Mouse (Mus musculus): ENCODE results near the gene Nup50.
"Not testable (repeated sequence)": the region's sequence is repeated elsewhere in the genome, so short reads cannot be mapped to it uniquely, and the experiment has no call there.

Gene Nup50

DNA sequence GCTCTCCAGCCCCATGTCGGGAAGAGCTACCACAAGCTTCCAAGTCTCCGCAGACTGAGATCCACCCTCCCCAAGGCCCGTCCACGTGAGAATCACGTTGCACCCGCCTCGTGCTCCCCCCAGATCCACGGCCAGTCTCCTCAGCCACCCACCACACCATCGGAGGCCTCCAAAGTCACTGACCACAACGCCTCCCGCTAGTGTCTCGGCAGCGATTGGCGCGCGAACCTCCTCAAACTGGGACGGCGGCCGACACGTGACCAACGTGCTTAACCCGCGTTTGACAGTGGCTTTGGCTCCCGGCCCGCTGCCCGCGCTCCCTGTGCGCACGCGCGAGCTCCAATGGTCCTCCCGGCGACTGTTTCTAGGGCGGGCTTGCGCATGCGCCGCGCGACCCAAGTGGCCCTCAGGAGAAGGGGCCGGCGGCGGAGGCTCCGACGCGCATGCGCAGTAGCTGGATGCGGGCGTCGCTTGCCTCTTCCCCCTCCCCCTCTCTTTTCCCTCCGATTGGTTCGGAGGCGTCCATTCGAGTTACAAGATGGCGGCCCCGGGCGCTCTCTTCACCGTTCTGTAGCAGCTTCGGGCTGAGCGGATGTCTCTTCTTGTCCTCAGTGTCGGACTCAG, at the start of gene Nup50:
Nup50 (plus strand) TSS at position 528 of the 624 bp plus-strand sequence.
- peak; percentile 95 for DNase-seq (ENCODE audit: low read depth, low spot score)

DNA sequence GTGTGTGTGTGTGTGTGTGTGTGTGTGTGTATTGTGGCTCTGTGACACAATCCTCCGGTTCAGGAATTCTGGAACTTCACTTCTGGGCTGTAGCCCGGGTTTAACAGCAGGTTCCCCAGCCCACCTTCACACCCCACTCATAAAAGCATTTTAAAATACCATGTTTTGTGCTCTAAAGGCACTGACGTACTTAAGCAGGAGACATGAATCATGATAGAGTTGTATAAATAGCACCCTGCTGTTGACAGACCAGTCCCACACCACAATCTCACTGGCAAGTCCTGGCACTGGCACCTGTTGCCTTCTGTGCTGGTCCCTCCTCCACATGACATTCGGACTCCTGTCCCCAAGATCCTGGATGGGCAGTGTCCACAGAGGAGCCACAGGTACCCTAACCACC, 49.3 kb upstream of the Nup50 start:
- DNase-seq (ENCODE audit: low read depth, low spot score): peak; percentile 83

DNA sequence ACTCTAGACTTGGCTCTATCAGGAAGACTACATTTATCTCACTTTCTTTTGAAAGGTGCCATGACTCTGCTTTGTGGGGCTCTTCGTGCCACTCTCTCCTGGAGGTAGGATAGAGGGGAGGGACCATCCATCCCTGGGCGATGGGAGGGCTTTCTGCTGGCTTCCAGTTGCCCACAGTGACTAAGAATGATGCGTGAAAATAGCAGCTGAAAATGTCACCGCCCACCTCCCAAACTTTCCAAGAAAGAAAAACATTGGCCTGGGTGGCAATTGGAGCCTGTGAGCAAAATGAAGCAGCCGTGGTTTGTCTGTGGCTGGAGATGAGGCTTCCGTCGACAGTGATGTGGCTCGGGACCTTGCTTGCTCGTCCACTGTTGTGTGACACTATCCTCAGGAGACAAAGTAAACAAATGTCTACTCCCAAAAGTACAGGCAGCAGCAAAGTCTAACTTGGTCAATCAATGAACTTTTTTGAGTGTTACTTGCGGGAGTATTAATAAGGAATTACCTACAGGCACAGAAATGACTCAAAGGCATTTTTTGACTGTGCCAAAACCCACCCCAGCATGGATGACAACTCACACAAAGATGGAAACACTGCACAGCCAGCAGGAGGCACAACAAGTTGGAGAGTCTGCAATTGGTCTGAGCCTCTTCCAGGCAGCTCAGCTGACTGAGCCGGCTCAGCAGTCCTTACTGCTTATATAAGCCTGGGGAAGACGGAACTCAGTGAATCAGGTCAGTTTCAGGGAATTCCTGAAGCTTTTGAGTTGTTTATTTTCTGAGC, 46.0 kb upstream of the Nup50 start:
- peak; percentile 79 for DNase-seq (ENCODE audit: low read depth, low spot score)

DNA sequence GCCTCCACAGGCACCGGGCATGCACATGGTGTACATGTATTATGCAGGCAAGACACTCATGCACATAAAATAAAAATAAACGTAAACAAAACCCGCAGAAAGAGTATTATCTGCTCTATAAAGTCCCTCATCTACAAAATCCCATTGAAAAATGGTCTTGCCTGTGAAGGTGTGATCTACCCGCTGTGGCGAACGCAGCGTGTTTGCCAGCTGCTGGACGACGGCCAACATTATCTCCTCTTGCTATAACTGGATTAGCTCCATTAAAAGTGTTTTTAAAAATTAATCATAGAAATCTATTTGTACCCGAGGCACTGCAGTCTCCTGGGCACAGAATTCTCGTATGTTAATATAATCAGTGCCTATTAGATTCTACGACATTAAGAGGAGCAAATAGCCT, 35.1 kb upstream of the Nup50 start:
- no peak for DNase-seq (ENCODE audit: low read depth, low spot score)

DNA sequence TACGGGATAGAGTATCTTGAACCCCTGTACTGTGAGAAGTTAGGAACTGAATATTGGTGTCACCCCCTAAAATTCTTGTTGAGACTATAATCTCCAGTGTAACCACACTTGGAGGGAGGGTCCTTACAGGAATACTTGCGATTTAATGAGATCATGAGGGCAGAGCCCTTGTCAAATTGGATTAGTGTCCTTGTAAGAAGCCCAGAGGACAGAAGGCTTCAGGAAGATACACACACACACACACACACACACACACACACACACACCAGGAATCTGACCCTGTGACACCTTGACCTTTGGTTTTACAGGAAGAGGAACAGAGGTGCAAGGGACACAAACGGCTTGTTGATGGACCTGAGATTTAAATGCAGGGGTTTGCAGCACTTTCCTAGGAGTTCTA, 32.0 kb upstream of the Nup50 start:
- no peak for DNase-seq (ENCODE audit: low read depth, low spot score)

DNA sequence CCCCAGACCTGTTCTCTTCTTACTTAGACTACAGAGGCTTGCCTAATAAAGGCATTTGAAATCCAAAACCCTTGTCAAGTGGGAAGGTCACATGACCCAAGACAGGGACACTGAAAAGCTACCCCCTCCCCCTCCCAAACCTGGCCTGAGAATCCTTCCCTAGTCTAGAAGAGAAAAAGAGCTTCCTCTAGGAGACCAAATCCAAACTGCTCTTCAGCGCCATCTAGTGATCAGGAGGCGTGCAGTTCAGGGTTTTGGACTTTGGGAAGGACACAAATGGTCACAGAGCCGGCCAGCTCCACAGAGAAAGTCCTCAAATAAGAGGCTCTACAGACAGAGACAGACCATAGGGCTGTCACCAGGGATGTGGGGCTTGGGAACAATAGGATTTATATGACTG, 31.6 kb upstream of the Nup50 start:
- no peak for DNase-seq (ENCODE audit: low read depth, low spot score)

DNA sequence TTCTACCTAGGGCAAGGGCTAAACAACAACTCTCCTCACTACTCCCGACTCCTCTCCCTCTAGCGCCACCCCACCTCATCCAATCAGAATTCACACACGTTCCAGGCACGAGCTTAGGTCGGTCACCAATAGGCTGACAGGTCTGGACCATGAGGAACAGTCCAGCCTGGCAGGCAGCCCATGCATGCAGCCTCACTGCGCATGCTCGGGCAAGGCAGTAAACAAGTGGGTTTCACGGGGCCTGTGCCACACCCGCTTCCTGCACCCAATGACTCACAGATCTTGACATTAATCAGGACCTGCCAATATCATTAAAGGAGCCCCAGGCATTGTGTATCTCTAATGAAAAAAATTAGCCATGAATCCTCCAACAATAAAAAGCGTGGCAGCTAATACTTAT, 27.0 kb upstream of the Nup50 start:
- DNase-seq (ENCODE audit: low read depth, low spot score): not testable (repeated sequence)

DNA sequence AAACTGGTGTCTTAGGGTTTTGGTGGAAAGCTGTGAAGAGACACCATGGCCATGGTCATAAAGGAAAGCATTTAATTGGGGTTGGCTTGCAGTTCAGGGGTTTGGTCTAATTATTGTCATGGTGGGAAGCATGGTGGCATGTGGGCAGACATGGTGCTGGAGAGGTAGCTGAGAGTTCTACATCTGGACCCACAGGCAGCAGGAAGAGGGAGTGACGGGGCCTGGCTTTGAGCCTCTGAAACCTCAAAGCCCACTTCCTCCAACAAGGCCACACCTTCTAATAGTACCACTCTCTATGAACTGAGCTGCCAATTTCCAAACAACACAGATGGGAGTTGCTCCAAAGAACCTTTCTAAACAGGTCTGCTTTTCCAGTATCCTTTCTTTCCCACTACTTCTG, 26.5 kb upstream of the Nup50 start:
- DNase-seq (ENCODE audit: low read depth, low spot score): no peak

DNA sequence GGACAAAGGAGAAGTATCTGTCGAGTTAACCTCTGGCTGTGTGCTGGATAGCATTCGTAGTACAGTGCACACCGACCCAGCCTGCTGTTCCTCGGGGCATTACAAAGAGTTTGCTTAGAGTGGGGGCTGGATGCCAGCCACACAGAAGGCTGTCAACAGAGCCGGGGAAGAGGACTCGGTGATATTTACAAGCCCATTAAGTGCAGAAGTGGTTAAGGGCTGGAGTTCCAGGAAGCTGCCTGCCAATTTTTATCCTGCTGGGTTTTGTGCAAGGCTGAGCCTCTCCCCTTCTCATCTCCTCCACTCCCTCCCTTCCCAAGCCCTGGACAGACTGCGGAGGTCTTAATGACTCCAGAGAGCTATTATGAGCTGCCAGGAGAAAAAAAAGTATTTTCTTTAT, 25.1 kb upstream of the Nup50 start:
- no peak for DNase-seq (ENCODE audit: low read depth, low spot score)

DNA sequence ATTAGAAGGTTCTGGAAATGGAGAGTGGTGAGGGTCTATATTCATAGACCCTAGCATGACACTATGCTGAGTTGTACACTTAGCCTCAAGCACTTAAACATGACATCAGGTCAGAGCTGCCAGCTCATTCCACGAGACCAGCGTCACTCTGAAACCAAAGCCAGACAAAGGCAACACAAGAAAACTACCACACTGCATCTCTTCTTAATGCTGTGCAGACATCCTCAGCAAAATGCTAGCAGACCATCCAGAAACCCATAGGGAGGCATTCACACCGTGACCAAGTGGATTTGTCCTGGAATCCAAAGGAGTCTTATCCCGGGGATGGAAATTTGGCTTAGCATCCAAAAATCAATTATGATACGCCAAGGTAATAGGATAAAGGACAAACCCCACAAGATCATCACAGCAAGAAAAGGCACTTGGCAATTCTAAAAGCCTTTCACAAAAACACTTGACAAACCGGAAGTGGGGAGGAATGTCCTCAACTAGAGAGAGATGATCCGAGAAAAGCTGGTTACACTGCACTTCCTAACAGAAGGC, 19.3 kb upstream of the Nup50 start:
- no peak for DNase-seq (ENCODE audit: low read depth, low spot score)

DNA sequence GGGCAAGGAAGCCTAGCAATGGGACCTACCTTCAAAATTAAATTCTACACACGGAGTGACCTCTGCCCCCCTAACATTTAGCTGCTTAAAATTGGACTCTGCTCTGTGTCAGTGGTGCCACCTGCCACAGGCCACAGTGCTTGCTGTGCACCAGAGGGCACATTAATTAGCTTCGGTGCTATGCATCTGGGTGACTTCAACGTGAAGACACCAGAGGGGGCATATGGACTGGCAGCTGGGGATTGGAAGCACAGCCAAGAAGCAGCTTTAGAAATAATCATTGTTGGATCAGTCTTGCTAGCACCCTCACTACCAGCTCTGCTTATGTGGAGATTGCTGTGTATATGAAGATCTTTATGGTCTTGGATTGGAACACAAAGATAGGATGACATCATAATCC, 10.0 kb upstream of the Nup50 start:
- DNase-seq (ENCODE audit: low read depth, low spot score): no peak

DNA sequence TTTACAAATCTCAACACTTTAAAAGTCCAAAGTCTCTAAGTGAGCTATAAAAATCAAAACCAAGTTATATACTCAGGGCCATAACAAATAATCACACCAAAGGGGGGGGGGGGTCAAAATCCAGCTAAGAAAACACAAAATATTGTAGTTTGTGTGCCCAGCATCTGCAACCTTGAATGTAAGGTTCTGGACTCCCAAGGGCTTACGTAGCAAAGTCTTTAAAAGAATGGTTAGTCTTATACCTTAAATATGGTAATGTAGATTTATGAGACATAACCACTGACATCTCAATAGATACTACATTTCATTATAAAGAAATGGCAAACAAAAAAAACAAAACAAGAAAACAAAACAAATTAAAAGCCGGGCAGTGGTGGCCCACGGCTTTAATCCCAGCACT, 3.3 kb upstream of the Nup50 start, which contains the start of gene Gm29666:
Gm29666 (minus strand) TSS at position 101 of the 400 bp plus-strand sequence.
- no peak for DNase-seq (ENCODE audit: low read depth, low spot score)

DNA sequence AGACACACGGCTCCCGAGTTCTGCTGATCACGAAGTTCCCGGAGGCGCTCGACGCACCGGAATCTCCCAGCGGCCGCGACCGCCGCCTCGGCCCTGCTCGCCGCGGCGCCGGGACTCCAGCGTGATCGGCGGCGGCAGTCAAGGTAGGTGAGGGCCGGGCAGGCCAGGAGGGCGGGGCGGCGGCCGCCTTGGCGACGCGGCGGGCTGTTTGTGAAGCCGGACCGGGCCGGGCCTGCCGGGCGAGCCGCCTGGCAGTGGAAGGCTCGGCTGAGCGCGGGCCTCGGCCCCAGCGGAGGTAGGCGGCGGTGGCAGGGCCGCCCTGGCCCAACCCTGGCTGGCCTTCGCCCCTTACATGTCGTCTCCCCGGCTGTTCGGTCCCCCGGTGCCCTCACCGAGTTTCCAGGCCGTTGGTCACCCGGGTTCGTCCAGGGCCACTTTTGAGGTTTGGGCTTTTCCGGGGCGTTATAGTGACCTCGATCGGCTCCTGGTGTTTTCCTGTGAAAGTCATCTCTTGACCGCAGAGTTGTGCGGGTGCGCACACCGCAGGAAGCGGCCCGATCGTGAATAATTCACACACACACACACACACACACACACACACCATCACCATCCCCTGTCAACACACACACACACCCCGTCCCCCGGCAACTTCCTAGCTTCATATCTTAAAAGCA, 434 bp downstream of the Nup50 start:
- no peak for DNase-seq (ENCODE audit: low read depth, low spot score)

DNA sequence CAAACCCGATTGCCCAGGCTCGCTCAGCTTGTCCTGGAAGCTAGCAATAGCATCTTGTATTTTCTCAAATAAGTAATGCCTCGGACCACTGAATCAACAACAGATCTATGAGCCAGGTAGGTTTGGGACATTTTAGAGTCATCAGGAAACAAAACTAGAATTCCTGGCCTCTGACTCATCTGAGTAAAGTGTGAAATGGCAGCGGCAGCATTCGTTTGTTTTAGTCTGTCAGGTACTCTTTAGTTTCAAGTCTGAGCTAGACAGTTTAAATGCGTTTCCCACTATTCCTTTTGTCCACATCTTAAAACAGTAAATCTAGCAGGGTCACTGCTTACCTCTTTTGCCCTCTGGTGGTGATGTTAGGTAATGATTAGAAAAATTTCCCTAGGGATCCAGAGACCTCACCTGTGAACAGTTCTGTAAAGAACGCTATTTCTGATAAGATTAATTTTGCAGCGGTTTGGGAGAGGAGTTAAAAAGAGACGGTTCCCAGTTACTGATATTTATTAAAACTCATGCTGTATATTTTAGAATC, 1.6 kb downstream of the Nup50 start:
- DNase-seq (ENCODE audit: low read depth, low spot score): no peak

DNA sequence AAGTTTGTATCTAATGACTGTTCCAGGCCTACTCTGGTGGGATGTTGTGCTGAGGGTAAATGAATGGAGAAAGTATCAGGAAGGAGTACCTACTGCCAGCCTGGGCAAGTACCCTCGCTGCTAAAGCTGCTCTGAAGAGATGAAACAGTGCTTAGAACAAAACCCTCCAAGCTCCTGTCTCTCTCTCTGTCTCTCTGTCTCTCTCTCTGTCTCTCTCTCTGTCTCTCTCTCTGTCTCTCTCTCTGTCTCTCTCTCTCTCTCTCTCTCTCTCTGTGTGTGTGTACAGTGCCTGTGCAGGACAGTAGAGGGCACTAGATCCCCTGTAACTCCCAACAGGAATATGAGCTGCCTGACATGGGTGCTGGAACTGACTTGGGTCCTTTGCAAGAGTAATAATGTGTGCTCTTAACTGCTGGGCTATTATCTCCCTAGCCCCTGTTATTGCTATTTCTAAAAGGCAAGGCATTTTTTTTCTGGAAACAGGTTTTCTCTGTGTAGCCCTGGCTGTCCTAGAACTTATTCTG, 2.3 kb downstream of the Nup50 start:
- DNase-seq (ENCODE audit: low read depth, low spot score): no peak

DNA sequence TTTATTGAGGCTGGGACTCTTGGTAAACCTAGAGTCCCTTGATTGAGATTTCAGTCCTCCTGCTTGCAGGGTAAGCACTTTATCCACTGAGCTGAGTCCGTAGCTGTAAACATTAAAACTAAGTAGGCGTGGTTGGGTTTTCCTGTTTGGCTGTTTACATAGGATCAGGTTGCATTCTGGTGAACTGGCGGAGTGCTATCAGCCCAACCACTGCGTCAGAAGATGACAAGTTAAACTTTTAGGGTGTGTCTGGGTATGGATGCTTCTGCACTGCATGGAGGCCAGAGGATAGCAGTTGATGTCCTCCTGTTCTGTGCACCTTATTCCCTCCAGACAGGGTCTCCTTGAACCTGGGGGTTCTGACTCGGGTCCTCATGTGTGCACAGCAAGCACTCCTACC, 9.1 kb downstream of the Nup50 start:
- DNase-seq (ENCODE audit: low read depth, low spot score): no peak

DNA sequence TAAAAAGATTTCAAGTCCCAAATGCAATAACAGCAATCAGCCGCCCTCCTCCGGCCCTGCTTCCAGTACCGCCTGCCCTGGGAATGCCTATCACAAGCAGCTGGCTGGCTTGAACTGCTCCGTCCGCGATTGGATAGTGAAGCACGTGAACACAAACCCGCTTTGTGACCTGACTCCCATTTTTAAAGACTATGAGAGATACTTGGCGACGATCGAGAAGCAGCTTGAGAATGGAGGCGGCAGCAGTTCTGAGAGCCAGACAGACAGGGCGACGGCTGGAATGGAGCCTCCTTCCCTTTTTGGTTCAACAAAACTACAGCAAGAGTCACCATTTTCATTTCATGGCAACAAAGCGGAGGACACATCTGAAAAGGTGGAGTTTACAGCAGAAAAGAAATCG, 11.7 kb downstream of the Nup50 start:
- DNase-seq (ENCODE audit: low read depth, low spot score): peak; percentile 82

DNA sequence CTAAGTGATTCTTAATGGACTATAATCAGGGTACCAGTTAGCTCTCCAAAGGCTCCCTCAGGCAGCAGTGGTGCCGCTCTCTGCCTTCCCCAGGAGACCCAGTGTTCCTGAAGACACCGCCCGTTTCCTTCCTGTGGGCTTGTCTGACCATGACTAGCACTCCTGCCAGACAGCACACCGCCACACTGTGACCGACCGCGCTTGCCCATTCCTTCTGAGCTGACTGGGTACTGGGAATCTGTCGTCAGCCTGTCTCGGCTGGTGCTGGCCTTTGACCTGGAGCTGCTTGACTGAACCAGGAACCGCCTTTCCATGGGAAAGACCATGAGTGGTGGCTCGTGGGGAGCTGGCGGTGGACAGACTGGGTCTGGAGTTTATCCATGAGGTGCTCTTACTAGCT, 16.9 kb downstream of the Nup50 start:
- no peak for DNase-seq (ENCODE audit: low read depth, low spot score)

DNA sequence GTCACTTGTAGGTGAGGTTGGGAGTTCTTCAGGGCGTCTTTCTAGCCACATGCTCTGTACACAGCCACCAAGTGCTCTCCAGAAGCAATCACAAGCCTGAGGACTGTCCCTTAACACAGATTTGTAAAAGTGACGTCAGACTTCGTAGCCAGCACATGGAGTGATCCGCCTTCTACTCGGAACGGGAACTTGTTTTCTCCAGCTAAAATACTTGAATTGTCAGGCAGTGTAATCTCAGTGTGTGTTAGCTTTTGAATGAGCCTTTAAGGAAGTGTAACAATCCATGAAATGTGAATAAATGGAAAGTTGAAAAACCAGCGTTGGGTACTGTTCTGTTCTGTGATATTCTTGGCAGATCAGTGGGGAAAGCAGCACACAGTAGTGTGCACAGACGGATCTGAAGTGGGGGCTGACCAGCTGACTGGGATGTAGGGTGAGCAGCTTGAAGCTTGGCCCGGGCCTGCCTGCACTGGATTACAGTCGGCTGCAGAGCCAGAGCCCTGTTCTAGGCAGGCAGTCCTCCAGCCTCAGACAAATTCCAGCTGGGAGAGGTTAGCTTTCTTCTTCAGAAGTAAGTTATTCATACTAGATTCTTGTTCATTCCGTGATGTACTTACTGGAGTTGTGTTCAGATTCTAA, 19.6 kb downstream of the Nup50 start:
- peak; percentile 60 for DNase-seq (ENCODE audit: low read depth, low spot score)

DNA sequence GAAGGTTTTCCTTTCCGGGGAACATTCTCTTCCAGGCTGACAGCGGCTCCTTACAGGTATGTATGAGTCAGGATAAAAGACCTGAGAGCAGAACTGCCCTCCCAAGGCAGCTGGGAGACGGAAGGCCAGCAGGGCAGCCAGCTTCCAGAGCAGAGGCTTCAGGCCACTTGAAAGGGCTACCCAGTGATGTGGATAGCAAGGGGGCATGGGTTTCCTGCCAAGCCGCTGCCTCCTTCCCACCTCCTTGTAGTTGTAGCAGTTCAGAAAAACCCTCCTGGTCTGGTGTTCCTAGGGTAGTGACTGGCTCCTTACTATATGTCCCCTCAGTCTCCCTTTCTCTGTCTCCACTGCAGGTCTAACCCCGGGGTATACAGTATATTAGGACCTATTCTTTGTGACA, 21.1 kb downstream of the Nup50 start:
- DNase-seq (ENCODE audit: low read depth, low spot score): no peak

DNA sequence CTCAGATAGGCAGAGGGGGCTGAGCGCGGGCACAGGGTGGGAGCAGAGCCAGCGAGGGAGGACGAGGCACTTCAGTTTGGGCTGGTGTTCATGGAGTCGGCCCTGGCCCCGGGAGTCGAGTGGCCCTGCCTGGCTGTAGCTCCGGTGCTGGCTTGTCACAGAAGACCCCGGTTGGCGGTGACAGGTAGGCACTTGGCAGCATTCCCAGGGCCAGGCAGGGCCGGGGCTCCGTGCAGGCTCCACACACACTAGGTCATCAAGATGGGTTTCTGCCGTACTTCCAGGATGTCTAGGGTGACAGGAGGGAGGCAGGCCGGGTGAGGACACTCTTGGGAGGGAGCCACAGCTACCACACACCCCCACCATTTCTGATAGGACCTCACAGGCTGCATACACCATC, 25.8 kb downstream of the Nup50 start:
- DNase-seq (ENCODE audit: low read depth, low spot score): no peak

DNA sequence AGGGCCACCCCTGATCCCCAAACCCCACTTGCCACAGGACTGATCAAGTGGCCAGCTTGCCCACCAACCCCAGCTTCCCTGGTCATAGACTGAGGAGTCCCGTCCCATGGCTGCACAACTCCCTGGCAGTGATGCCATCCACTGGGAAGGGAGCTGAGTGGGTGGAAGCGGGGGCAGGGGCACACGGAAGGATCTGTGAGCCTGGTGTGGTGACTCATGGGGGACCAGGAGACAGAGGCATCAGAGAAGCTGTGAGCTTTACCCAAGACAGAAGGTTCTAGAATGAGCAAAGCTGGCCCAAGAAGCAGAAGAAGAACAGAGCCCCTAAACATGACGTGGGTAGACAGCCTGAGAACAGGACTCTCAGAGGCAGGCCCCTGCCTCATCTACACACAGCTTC, 26.8 kb downstream of the Nup50 start:
- DNase-seq (ENCODE audit: low read depth, low spot score): peak; percentile 62

Data from telencephalon, adult 2 months (tissue).